Mouse (Mus musculus): ENCODE data around the gene Zfp809.

GRCm38 (mm10) chr9:22224066-22224465, 1.4 kb upstream of the Zfp809 start:
- TF ChIP-seq EP300 (IDR thresholded peaks at IDR 0.05) (no peak), CTCF (IDR thresholded peaks at IDR 0.05) (no peak)

All from lung, postnatal 0 days (tissue).